Mouse (Mus musculus): ENCODE measurements around the gene Klhl6. TPM values are rescaled to one million over a fixed set of nuclear protein-coding genes. Genes with fewer than 3 reads are reported as not detected.
"Not testable (repeated sequence)": the region's sequence is repeated elsewhere in the genome, so short reads cannot be mapped to it uniquely, and the experiment has no call there.

The Klhl6 gene
- 1 to 10 TPM; 1.1 to 1.3 TPM for total RNA-seq (2021)
- long read RNA-seq, experiment 1, result 0 reads
- long read RNA-seq, experiment 2, partial matches to known transcripts, result 0 of 1 reads
- long read RNA-seq, experiment 2, other reads (novel, unspliced or antisense), result 0 of 1 reads

DNA sequence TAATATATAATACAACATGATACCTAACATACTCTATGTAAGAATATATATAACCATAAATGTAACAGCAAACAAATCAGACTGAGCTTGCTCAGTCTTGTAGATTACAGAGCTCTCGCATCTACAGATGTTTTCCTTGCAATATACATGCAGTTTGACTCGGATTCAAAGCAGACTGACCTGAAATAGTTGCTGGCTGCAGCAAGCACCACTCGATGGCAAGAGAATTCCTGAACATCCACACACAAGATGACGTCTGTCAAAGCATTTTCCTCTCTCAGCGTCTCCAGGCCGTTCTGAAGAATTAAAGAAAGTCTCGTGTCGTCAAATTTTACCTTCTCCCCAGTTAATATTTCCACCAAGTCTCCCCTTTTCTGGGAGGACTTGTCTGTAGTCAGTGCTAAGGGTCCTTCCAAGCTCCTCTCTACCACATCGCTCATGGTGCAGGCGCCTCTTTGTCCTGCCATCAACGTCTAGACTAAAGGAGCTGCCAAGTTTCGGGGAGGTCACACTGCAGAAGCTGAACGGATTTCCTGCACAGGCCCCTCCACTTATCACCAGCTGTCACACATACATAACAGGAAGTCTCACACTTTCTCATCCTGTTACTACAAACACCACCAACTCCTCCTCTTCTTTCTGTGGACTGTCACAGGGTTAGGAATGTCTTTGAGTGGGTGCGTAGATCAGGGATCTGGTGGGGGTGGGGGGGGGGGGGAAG is at the start of gene Klhl6:
Klhl6 (minus strand) TSS at position 501 of the 721 bp plus-strand sequence.
- intact Hi-C loops (cut with DNase I), result no loop called here
- no peak for DNase-seq

DNA sequence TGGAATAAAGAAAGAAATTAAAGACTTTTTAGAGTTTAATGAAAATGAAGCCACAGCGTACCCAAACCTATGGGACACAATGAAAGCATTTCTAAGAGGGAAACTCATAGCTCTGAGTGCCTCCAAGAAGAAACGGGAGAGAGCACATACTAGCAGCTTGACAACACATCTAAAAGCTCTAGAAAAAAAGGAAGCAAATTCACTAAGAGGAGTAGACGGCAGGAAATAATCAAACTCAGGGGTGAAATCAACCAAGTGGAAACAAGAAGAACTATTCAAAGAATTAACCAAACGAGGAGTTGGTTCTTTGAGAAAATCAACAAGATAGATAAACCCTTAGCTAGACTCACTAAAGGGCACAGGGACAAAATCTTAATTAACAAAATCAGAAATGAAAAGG is 44.4 kb upstream of the Klhl6 start:
- intact Hi-C loops (cut with DNase I); DNase-seq: not testable (repeated sequence)

GRCm38 (mm10) chr16:20022821-20023220 is 40.0 kb upstream of the Klhl6 start:
- DNase-seq, result no peak
- intact Hi-C loops (cut with DNase I), result no loop called here

GRCm38 (mm10) chr16:20021848-20022247 is 39.0 kb upstream of the Klhl6 start:
- no peak for DNase-seq
- intact Hi-C loops (cut with DNase I), result no loop called here

DNA sequence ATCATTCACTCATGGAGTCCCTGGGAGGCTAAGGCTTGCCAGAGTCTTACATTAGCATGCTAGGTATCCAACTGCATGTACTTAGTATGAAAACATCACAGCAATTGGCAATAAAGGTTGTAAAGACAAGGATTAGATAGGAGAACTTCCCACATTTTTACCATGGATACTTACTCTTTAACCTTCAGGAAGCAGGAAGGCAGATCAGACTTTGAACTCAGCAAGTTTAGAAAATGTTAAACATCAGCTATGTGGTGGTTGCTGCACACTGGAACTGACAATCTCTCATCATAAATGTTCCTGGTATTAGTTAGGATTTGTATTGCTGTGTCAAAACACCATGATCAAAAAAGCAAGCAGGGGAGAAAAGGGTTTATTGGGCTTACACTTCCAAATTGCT is 29.8 kb upstream of the Klhl6 start:
- DNase-seq, result no peak
- intact Hi-C loops (cut with DNase I), result no loop called here

- intact Hi-C loops (cut with DNase I), result no loop called here
- DNase-seq, result no peak
Measured at GRCm38 (mm10) chr16:20006066-20006465, 23.2 kb upstream of the Klhl6 start.

DNA sequence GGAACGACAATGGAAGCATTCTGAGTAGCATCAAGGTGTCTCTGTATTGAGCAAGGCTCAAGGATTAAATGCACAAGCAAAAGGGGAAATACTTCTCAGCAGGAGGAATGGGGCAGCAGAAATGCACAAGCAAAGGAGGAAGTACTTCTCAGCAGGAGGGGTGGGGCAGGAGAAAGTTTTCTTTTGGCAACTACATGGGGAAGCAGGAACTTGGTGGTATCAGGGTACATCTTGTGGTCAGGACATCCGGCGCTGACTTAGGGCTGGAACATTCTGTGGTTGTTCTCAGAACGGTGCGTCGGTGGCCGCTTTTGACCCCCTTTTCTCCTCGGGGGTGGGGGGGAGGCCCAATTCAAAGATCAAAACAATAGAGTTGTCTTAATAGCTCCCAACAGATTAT is 17.4 kb upstream of the Klhl6 start:
- DNase-seq; intact Hi-C loops (cut with DNase I): not testable (repeated sequence)

GRCm38 (mm10) chr16:19997616-19998015 is 14.8 kb upstream of the Klhl6 start:
- intact Hi-C loops (cut with DNase I), result no loop called here
- DNase-seq, result no peak

DNA sequence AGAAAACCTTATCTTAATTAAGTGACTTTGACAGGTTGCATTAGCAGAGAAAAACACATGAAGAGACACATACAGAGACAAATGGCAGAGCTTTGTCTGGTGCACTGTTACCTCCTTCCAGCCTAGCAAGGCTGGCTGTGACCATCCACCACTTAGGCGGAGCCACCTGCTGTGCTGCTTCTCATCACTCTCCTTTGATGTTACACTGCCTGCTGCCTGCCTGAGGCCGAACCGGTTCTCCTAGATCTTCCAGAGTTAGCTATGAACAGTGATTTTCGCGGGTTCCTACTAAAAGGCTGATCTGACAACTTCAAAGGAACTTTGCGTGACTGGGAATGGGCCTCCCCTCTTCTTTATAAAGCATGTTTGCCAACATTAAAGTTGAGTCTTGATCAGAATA is 14.1 kb upstream of the Klhl6 start:
- intact Hi-C loops (cut with DNase I); DNase-seq: not testable (repeated sequence)

DNA sequence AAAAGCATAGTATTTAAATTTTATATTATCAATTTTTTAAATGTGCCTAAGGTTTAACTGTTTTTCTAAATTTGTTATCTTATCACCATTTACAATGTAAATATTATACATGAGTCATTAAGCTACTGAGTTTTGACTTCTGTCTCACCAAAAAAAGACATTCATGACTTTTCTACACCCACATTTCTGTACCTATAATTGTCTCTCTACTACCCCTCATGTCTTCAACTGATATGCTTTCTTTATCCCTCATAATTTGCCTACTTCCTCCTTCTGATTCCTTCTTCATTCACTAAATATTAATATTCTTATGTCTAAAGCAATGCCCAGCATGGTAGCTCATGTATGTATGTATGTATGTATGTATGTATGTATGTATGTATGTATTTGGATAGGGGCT is 13.0 kb upstream of the Klhl6 start:
- DNase-seq, result no peak
- intact Hi-C loops (cut with DNase I), result no loop called here

DNA sequence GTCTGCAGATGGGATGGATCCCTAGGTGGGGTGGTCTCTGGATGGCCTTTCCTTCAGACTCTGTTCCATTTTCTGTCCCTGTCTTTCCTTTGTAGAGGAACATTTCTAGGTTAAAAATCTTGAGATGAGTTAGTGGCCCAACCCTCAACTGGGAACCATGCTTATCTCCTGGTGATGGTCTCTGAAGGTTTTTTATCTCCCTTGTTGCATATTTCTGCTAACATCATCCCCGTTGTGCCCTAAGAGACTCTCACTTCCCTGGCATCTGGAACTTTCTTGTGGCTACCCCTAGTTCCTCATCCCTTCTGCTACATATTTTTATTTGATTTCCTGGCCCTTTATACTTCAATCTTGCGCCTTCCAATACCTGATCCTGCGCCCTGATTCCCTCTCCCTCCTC is 10.4 kb upstream of the Klhl6 start:
- intact Hi-C loops (cut with DNase I), result no loop called here
- no peak for DNase-seq

DNA sequence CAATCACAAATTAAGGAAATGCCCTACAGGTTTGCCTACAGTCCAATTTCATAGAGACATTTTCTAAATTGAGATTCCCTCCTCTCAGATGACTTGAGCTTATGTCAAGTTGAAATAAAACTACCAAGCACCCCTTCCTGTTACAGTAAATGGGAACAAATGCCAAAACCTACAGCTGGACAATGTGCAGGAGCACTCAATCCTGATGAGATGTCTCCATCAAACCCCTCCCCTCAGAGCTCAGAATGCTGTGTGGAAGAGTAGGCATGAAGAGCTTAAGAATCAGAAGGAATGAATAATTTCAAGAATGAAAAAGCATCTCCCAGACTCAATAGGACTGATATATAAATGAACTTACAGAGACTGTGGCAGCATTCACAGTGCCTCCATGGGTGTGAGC is 7.7 kb upstream of the Klhl6 start:
- DNase-seq, result no peak
- intact Hi-C loops (cut with DNase I), result no loop called here

DNA sequence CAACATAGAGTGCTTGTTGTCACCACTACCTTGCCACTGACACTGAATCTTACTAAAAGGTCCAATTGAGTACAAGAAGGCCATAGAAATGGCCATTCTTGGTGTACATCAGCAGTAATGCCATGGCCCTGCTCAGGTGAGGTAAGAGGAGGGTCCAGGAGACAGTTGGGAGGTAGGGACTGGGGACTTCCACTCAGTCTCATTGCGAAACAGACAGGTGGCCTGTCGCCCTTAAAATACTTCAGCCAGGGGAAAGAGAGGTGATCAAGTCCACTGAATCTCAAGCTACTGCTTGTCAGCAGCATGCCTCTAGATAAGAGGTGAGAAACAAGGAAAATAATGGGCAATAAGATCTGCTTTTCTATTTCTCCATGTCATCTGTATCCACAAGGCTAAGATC is 4.8 kb upstream of the Klhl6 start:
- intact Hi-C loops (cut with DNase I), result no loop called here
- no peak for DNase-seq

DNA sequence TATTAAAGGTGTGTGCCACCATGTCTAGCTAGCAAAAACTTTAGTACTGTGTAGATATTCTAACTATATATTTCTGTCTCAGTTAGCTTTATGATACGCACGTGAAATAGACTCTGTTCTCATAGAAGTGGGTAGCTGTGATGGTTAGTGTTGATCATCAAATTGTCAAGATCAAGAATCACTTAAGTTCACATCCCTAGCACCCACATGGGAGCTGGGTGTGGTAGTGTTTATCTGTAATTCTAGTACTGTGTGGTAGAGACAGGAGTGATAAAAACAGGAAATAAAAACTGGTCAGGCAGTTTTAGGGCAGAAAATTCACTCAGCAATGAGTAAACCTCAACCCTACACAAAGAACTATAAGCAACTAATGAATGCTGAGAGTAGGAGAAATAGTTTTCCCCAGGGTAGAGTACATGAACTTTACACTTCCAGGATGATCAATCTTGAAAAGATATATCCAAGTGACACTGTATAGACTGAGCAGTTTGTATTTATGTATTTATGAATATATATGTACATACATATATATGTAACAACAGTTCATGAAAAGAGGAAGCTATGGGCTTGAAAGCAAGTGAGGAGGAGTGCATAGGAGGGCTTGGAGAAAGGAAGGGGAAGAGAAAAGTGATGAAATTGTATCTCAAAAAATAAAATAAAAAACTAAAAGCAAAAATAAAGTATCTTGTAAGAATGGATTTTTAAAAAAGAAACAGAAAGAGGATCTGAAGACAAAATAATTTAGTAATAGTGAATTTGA is 2.2 kb upstream of the Klhl6 start:
- no peak for DNase-seq
- intact Hi-C loops (cut with DNase I), result no loop called here

DNA sequence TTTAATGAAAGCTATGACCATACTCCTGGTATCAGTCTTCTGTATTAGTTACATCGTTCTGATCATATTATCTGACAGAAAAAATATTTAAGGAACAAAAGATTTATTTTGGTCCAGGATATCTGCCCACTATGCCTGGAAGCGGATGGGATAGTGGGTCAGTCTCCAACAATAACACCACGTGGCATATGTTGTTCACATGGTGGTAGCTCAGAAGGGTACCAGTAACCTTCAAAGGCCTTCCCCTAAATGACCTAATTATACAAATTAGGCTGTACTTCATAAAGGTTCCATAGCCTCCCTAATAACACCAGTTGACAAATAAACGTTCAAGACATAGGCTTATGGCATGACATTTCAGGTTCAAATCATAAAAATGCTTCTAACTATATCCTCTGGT is 722 bp upstream of the Klhl6 start:
- no peak for DNase-seq
- intact Hi-C loops (cut with DNase I), result no loop called here

DNA sequence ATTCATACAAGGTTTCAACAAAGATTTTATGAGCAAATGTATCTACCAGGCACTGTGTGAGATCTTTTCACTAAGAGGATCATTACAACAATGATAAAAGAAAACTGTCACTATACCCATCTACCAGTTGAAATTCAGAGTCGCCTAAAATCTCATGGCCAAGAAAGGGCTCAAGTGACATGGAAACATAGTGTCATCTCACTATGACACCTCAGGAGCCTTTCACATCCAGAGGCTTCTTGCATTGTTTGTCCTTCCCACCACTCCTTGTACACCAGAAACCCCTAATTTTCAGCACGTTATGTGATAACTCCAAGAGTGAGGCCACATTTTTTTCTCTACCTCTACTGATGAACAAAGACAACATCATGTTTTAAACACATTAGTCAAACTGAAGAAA is 1.2 kb downstream of the Klhl6 start:
- intact Hi-C loops (cut with DNase I), result no loop called here
- no peak for DNase-seq

- DNase-seq, result no peak
- intact Hi-C loops (cut with DNase I), result no loop called here
Measured at GRCm38 (mm10) chr16:19981006-19981405, 1.8 kb downstream of the Klhl6 start.

- intact Hi-C loops (cut with DNase I), result no loop called here
- DNase-seq, result no peak
Measured at GRCm38 (mm10) chr16:19979755-19980154, 3.1 kb downstream of the Klhl6 start.

GRCm38 (mm10) chr16:19977282-19977681 is 5.6 kb downstream of the Klhl6 start:
- intact Hi-C loops (cut with DNase I), result no loop called here

GRCm38 (mm10) chr16:19976825-19977224 is 6.0 kb downstream of the Klhl6 start:
- no peak for DNase-seq
- intact Hi-C loops (cut with DNase I), result no loop called here

More at GRCm38 (mm10) chr16:19977282-19977681, 5.6 kb downstream of the Klhl6 start:
- DNase-seq, result no peak

- intact Hi-C loops (cut with DNase I), result no loop called here
- DNase-seq, result no peak
Measured at GRCm38 (mm10) chr16:19975432-19975831, 7.4 kb downstream of the Klhl6 start.

DNA sequence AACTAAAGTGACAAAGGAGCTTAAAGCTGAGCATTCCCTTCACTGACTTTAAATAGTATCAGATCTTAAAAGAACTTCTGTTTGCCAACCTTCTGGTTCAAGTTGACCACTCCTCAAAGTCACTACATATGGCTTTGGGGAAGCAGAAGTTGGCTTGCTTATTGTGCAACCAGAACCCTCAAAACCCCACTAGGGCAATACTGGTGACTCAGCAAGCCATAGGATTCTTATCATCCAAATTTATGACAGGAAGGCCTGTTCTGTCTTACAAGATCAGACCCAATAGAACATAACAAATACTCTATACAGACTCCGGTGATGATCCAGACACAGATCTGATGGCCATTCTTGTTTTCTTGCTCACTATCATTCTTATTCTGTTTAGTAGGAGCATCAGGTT is 9.4 kb downstream of the Klhl6 start:
- no peak for DNase-seq
- intact Hi-C loops (cut with DNase I), result no loop called here
